Mouse (Mus musculus): Measurements from ENCODE around the gene Gm49711. TPM values are rescaled to one million over a fixed set of nuclear protein-coding genes. Genes with fewer than 3 reads are reported as not detected.

Gene Gm49711
- under 1 TPM in 1 of 2 experiments, not detected in 1; 0.40 TPM for total RNA-seq (2021)
- long read RNA-seq, experiment 1, partial matches to known transcripts: 0 of 1 reads
- long read RNA-seq, experiment 1, other reads (novel, unspliced or antisense): 1 of 1 reads
- long read RNA-seq, experiment 2: 0 reads

DNA sequence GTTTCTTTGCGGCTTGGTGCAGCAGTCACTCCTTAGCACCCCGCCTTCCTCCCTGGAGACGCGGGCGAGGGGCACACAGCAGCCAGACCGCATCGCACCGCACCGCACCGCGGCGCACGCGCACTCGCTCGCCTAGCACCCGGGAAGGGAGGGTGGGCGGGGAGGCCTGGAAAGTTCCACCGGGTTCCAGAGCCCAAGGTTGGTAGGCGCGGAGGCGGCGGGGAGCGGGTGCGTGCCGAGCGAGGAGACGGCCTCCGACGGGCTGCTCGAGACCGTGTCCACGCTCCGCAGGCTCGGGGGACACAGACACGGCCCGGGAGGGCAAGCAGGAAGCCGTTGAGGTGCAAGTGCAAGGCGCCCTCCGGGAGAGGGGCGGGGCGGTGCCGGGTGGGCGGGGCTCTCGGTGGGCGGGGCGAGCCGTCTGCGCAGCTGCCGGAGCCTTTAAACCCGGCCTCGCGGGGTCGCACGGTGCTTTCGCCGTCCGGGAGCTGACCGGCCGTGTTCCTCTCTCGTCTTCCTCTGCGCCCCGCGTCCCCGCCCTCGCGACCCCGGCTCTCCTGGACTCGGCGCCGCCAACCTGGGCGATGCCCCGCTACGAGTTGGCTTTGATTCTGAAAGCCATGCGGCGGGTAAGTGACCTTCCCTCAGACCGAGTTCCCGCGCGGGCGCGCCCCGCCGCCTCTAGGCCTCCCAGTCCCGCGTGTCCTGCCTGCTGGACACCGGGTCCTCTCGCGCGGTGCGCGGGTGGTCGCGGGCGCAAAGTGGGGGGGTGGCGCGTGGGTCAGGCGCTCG lies at the start of gene Gm49711, which contains the start of the genes Mrps6 and Slc5a3:
TSS of gene Gm49711 (plus strand) at position 465 of the 792 bp plus-strand sequence.
TSS of gene Mrps6 (plus strand) at position 419 of the 792 bp plus-strand sequence.
TSS of gene Slc5a3 (plus strand) at position 471 of the 792 bp plus-strand sequence.
- peak; percentile 85 to 86 for DNase-seq (ENCODE audit: low spot score in 2 of 2)

GRCm38 (mm10) chr16:92009586-92009985 lies 48.5 kb upstream of the Gm49711 start:
- intact Hi-C loops (cut with DNase I): no loop called here
- DNase-seq (ENCODE audit: low spot score in 2 of 2): no peak

More for the DNA sequence above, at the start of gene Gm49711, which contains the start of the genes Mrps6 and Slc5a3:
- intact Hi-C loops (cut with DNase I): loop anchor here (2.0 to 5.0 kb wide), 4 partner anchors 96 to 229 kb away; no protein-coding TSS in a partner anchor

- DNase-seq (ENCODE audit: low spot score in 2 of 2): no peak
- intact Hi-C loops (cut with DNase I): no loop called here
Measured at GRCm38 (mm10) chr16:92016792-92017191, 41.3 kb upstream of the Gm49711 start.

DNA sequence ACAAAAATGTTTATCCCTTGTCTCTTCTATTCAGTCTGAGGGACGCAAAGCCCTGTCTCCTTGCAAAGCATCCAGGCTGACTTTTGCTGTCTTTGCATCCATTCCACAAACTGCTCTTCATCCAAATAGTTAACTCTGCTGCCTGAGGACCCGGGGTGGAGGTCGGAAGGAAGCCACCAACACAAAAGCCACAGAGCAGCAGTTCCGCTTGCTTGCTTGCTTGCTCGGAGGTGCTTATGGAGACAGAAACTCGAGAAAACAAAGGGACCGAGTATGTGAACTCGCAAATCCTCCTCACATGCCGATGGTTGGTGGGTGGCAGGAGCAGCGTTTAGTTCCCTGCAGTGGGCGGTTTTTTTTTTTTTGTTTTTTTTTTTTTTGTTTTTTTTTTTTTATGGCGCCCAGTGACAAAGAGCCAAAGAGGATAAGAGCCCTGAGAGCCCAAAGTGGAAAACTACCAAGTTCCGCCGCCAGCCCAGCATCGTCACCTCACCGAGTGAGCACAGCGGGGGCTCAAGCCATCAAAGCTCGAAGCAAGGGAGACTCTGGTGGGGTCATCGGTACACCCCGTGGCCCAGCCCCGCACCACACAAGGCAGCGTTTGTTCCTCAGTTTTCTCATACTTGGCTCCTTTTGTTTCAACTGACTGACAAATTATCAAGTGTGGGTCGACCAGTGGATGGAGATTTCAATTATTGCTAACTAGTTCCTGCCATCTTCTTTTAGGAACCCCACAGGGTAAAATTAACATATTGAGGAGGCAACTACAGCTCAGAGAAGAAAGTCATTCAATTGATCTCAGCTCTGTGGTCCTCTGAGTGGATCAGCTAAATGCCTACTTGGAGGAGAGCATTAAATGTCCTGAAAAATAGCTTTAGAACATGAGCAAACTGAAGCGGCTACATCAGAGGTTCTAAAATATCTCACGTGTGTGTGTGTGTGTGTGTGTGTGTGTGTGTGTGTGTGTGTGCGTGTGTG lies 38.7 kb upstream of the Gm49711 start:
- peak; percentile 8 to 28 for DNase-seq (ENCODE audit: low spot score in 2 of 2)
- intact Hi-C loops (cut with DNase I): no loop called here

DNA sequence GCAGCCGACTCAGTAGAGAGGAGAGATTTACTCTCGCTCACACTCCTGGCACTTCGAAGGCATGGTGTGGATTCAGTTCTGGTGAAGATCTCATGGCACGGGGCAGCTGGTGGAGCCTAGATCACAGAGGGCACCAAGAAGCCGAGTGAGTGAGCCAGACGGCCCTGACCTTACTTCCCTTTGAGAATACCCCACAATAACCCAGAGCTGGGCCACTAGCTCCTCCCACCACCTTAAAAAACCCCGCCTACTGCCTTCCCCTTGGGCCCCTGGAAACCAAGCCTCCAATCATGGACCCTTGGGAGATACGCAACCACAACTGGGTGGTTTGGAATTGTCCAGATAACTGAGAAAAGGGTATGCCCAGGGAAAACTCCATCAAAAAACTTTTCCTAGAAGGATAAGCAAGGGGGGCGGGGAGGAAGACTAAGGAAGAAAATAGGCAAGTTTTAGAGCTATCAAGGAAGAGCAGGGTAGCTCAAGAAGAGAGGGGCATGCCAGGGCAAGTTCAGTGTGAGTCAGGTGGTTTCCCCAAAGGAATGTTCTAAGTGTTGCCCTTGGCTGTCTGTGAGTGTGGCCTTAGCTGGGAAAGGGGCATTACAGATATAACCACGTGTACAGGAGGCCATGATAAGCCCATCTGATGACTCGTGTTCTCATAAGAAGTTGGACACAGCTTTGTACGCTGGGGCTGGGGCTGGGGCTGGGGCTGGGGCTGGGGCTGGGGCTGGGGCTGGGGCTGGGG lies 36.3 kb upstream of the Gm49711 start:
- no peak for DNase-seq (ENCODE audit: low spot score in 2 of 2)
- intact Hi-C loops (cut with DNase I): no loop called here

DNA sequence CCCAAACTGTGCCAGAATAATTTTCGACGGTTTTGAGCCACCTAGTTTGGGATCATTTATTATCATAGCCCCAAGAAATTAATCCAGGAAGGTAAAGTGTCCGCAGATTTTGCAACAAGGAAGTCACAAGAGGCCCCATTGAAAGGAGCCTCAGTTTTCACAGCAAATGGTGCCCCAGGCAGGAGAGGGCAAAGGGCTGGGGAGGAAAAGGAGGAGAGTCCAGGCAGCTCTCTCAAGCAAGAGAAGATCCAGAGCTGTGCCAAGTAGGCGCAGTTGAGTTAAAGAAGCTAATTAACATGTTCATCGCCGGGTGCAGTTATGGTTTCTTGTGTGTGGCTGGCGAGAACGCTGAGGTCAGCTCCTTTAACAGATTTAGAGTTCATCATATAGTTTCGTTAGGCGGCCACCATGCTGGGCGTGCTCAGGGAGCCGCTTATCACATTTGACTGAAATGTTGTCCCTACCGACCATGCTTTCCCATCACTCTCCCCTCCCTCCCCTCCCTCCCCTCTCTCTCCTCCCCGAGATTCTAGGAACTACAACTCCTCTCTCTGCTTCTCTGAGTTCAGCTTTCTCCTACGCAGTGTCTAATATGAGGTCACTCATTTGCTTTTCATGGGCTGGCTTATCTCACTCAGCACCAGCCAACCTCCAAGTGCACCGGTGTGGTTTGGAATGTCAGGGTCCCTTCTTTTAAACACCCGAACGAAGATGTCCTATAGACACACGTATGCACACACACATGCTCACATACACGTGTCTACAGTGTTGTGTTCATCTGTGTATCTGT lies 35.4 kb upstream of the Gm49711 start:
- intact Hi-C loops (cut with DNase I): no loop called here
- no peak for DNase-seq (ENCODE audit: low spot score in 2 of 2)

DNA sequence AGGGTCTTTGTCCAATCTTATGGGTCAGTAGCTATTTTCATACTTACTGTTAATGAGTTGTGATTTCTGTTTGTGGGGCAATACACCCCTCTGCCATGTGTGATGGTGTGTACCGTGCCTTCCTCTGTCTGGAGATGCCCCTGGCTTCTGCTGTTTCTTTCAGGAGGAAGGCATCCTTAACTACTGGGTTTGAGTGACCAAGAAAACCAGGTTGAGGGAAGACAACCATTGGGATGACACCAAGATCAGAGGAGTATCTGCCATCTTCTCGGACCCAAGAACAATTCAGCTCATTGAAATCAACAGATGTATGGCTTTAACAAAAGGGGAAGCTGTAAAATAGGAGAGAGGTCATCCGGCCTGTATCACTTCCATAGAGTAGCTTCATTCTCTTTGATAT lies 24.8 kb upstream of the Gm49711 start:
- intact Hi-C loops (cut with DNase I): no loop called here
- DNase-seq (ENCODE audit: low spot score in 2 of 2): no peak

DNA sequence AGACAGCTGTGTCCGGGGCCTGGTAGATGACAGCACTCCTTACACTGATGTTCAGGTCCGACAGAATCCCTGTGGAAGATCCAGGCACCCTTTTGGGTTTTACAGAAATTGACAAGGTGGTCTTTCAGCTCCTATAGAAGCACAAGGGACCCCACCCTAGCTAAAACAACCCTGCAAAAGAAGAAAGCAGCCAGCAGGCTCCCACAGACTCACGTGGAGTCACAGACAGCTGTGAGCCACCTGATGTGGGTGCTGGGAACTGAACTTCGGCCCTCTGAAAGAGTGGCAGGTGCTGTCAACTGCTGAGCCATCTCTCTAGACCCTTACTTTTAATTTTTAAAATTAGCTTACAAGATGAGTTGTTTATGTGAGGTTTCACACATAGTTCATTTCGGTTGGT lies 23.4 kb upstream of the Gm49711 start:
- no peak for DNase-seq (ENCODE audit: low spot score in 2 of 2)
- intact Hi-C loops (cut with DNase I): no loop called here

DNA sequence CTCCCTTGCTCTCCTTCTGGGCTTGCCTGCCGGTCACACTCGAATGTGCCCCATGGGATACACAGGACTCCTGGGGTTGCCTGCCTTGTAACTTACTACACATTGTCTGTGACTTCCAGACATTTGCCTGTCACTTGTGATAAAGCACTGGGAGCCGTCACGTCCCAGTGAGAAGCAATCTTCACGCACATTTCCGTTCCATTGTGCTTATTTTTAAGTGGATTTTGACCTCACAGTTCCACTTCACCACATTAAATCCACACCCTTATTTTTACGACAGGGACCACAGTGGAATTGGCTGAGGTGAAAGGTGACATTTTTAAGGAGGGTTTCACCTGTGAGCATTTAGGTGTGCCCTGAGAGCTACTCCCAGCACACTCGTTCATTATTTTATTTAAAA lies 21.4 kb upstream of the Gm49711 start:
- intact Hi-C loops (cut with DNase I): no loop called here

GRCm38 (mm10) chr16:92037891-92038607 lies 20.1 kb upstream of the Gm49711 start:
- DNase-seq (ENCODE audit: low spot score in 2 of 2): no peak
- intact Hi-C loops (cut with DNase I): no loop called here

More for the DNA sequence above, 21.4 kb upstream of the Gm49711 start:
- no peak for DNase-seq (ENCODE audit: low spot score in 2 of 2)

DNA sequence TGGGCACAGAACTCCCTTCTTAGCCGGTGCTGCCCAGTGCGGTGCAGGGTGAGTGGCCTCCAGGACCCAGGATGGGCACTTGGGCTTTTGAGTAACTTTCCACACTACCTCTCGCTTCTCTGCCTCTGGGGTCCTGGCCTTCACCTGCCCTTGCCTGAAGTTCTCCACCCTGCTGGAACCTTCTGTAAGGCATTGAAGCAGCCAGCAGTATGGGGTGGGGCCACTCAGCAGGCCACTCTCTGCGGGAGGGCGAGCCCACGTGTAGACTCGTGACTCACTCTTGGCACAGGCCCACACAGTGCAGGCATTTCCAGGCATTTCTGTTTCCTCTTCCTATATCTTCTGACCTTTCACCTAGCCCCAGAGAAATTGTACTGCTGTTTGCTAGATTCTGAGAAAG lies 18.7 kb upstream of the Gm49711 start:
- intact Hi-C loops (cut with DNase I): no loop called here
- no peak for DNase-seq (ENCODE audit: low spot score in 2 of 2)

DNA sequence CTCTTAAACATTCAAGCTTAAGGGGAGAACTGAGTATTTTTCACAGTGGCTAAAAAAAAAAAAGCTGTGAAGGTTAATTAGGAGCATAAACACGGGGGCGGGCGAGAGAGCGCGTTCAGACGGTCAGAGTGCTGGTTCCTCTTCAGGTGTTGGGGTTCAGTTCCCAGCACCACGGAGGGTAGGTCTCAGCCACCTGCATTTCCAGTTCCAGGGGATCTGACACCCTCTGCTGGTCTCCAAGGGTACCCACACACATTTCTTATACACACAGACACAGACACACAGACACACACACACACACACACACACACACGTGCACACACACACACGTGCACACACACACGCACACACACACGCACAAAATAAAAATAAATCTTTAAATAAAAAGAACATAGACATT lies 18.1 kb upstream of the Gm49711 start:
- DNase-seq (ENCODE audit: low spot score in 2 of 2): no peak
- intact Hi-C loops (cut with DNase I): no loop called here

GRCm38 (mm10) chr16:92051777-92052310 lies 6.3 kb upstream of the Gm49711 start:
- intact Hi-C loops (cut with DNase I): no loop called here
- no peak for DNase-seq (ENCODE audit: low spot score in 2 of 2)

GRCm38 (mm10) chr16:92052569-92052968 lies 5.5 kb upstream of the Gm49711 start:
- intact Hi-C loops (cut with DNase I): no loop called here
- no peak for DNase-seq (ENCODE audit: low spot score in 2 of 2)

DNA sequence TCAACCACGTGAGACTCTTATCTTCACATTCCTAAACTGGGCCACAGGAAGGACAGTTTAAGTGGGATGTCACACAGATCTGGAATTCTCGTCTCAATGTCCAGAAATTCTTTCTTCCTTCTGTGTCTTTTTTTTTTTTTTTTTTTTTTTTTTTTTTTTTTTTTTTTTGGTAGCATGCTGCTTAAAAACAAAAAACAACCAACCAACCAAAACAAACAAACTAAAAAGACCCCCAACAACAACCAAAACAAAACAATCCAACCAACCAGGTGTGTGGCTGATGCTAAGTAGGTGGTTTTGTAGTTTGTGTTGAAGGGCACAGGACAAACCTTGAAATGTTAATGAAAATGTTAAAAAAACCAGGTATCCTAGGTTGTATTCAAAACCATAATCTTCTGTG lies 1.4 kb upstream of the Gm49711 start:
- intact Hi-C loops (cut with DNase I): loop anchor here (5.0 kb wide), 3 partner anchors 94 to 119 kb away; no protein-coding TSS in a partner anchor
- no peak for DNase-seq (ENCODE audit: low spot score in 2 of 2)

GRCm38 (mm10) chr16:92057456-92057851 lies 662 bp upstream of the Gm49711 start:
- intact Hi-C loops (cut with DNase I): loop anchor here (5.0 kb wide), 3 partner anchors 95 to 120 kb away; no protein-coding TSS in a partner anchor
- DNase-seq (ENCODE audit: low spot score in 2 of 2): peak in 1 of 2 experiments; percentile 41
